Mouse (Mus musculus) adrenal gland, postnatal 4 days (tissue): ENCODE results near the gene Ankfn1. TPM values are rescaled to one million over a fixed set of nuclear protein-coding genes. Genes with fewer than 3 reads are reported as not detected.
A peak's percentile ranks its signal among the peaks of the same experiment; 100 is the strongest.

Experiments used
- DNase-seq, 2 experiments: peaks; one replicate each; pipeline ENCODE4 v3.0.0; 2021 to 2022; ENCODE audit warnings: low spot score in 2 of 2, mixed read lengths in 2 of 2
- total RNA-seq, 2 experiments: library from RNA; stranded (reverse); gene quantifications; 2 replicates each; pipeline ENCODE4 v1.2.3; 2021

Gene Ankfn1
- total RNA-seq, 2 experiments from 2014 or later = 1.7 to 1.8 TPM

DNA sequence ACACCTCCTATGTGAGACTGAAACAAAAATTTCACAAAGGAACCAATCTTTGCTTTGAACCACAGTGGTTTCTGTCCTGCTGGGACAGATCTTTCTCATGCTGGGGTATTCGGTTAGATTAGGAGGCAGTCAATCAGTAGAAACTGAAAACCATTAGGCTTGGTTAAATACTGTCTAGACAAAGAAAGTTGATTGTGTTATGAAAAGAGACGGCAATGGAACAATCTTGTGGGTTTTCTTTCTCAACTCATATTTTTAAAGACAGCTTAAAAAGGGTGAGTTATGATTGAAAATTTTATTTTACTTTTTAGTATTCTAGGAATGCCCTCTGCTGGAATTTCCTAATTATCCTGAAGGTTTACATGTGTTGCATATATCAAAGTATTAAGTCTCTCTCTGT is 191.1 kb downstream of the Ankfn1 start:
- no peak for DNase-seq

DNA sequence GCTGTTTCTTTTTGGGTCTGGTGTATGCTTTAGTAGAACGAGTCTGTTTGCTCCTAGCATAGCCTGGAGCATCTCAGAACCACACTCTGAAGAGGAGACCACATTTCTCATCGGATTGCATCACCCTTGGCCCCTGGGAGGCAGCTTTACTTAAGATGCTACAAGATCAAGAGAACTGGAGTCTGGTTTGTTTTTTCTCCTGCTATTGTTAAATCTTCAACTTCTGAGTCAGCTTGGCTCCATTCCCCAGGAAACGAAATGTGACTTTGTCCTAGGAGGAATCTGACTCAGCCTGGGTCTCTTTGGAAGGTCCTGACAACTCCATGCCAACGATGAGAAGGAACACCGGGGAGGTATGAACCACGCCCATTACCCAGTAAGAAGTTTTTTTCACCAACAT is 197.6 kb downstream of the Ankfn1 start:
- DNase-seq = no peak

DNA sequence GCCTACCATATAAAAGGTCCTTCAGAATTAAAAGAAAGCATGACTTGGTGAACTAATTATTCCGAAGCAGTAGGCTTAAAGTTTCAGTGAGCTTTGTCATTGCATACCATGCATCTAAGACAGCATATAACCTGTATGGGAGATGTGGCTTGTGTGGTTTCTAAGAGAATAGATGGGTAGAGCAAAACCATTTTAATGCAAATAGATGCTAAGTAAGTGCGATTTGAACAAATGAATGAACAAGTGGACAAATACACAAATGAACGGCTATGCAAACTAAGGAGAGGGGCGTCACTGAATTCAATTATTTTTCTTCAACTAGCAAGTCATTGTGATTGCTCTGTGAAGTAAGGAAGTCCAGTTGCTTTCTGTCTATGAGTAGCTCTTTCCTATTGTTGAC is 198.3 kb downstream of the Ankfn1 start:
- no peak for DNase-seq

- no peak for DNase-seq
Observed at GRCm38 (mm10) chr11:89574269-89574838, 203.1 kb downstream of the Ankfn1 start.

DNA sequence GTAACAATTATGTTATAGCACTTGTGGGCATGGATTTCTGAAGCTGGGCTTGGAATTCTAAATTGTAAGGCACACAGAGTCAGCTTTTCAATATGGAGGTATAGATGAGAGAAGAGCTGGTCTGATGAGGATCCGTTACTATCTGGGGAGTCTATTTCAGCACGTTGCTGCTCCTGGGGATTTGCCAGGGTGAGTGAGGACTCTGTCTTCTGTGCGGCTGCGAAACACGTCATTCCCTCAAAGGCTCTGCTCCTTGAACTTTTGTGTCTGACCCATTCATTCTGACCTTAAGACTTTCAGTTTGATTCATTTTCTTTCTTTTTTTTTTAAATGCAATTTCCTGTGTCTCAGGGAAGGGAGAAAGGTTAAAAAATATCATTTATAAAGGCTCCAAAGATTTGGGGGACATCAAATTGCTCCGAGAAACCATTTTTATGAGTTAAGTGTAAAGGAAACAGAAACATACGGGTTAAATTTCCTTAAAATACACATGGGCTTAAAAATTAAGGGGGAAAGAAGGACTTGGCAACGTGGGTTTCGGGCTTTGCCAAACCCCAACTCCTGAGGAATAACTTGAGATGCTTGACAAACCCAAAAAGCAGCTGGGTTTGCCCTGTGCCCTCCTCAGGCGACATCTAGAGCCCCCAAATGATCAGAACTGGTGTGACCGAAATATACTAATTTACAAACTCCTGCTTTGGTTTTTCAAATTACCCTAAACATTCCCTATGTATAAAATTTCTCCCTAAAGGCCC is 207.9 kb downstream of the Ankfn1 start:
- DNase-seq = peak in 1 of 2 experiments; percentile 10

DNA sequence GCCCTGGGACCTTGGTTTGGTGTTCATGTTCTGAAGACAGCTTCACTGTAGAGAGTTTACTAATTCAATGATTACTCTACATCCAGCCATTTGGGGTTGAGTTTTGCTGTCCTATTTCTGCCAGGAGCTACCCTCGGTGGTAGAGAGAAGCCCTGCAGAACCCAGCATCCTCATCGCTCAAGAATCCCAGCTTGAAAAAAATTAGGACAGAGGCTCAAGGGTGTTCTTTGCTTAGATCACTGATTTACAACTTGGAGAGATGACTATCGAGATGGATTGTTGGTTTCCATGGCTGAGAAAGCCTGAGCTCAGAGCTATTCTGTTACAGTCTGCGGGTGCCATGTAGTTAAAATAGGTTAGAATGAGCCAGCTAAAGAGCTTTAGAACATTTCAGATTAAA is 209.2 kb downstream of the Ankfn1 start:
- DNase-seq = no peak

GRCm38 (mm10) chr11:89551441-89551840 is 226.0 kb downstream of the Ankfn1 start:
- DNase-seq = no peak

GRCm38 (mm10) chr11:89550921-89551320 is 226.5 kb downstream of the Ankfn1 start:
- no peak for DNase-seq

DNA sequence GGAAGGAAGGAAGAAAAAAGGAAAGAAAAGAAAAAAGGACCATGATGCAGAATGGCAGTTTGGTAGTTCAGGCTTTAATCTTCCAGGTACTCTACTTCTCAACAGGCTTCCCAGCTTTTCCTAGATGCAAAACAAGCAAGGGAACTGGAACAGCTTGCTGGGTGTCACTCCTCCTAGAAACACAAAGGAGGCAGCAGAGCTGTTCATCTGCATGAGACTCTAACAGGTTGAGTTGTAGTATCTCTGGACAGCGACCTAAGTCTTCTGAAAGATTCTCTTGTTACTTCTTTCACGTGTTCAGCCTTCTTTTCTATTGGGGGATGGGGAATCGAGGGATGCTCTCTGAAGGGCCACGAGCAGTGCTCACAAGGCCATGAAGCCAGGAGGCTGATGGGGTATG is 228.7 kb downstream of the Ankfn1 start:
- no peak for DNase-seq

DNA sequence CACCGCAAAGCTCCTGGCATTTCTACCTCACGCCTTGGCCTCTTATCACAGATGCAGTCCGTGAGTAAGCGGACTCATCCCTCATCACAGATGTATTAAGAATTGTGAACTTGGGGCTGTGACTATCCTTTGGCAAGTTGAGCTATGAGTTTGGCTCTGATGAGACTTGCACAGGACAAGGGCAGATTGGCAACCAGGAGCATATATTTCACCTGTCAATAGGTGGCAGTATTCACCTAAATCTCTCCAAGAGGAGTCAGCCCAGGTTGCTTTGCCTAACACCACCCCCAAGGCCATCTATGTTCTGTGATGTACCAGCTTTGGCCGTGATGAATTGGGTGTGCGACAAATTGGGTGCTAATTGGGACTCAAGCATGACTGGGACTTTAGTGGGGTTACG is 231.3 kb downstream of the Ankfn1 start:
- no peak for DNase-seq

DNA sequence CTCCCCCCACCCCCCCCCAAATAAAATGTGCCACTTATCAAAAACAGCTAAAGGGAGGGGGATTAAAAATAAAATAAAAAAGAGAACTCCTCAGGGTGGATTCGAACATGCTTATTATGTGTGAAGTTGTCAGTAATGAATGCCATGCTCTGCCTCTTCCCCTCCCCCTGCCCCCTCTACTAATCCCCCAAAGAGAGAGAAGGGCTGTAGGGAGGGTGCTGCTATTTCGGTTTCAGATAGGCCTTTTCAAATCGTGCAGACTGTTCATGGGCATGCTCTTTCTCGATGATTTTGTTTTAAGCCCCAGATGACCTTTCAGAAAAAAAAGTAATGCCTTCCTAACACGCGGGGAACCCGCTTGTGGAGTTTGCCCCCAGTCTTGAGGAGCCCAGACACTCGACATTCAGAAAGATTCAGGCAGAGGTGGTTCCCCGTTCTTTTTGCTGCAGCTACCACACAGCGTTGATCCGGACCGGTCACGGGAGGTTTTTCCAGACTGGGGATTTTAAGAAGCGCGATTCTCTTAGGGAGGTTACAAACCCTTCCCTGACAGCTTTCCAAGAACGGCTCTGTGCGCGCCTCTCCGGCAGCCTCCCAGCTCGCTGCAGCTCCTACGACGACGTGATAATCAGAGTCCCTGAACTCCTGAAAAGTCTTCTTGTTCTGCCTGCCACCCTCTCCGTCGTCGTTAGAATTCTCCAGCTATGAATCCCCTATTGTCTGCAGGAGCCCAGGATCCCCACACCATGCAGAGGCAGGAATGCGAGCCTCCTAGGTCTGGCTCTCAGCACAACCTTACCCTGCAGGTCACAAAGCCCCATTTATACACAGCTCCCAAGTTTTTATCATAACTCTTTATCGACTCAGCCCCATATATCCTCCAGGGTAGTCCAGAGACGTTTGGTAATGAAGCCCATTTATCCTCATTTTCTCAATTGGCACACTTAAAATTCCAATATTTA is 232.3 kb downstream of the Ankfn1 start:
- no peak for DNase-seq

- no peak for DNase-seq
Observed at GRCm38 (mm10) chr11:89538376-89538775, 239.1 kb downstream of the Ankfn1 start.

GRCm38 (mm10) chr11:89527800-89528430 is 249.5 kb downstream of the Ankfn1 start:
- no peak for DNase-seq

DNA sequence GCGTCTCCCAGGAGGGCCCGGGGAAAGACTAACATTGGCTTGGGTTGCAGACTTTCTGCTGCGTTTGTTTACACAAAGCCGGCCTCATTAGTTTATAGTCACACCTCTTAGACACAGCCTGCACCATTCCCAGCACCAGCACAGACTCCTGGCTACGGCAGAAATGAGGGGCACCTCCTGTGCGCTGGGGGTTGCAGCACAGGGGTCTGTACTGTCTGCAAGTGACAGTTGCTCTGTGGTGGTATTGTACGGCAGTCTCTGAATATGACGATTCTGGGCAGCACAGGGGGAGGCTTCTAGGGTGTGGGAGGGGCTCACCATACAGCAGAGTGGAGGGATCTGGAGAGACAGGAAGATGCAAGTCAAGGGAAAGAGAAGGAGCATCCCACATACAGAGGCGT is 262.0 kb downstream of the Ankfn1 start:
- DNase-seq = no peak

DNA sequence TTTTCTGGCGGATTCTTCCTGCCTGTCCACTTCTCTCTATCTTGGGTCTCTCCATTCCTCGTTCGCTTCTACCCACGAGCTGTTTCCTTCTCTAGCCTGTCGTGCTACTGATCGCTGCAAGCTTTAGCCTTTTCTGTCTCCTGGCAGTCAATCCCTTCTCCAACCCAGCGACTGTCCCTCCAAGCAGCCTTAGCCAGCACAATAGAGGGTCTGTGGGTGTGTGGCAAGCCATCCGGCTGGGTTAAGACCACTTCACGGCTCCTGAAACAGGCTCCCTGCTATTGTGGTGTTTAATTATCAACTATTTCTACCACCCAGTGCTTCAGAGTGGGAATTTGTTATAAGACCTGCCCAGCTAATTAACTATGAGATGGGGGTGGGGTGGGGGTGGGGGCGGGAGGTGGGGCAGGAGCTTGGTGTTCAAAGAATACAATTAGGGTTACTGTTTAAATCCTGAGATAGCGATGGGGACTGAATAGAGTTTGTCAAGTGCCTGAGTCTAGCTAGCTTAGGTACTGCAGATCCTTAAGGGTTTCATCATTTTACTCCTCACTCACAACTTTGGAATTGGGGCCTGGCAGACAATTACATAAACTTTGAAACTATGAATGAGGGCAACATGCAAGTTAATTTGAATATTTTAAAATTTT is 268.7 kb downstream of the Ankfn1 start:
- no peak for DNase-seq

- DNase-seq = no peak
Observed at GRCm38 (mm10) chr11:89506595-89507245, 270.7 kb downstream of the Ankfn1 start.

- DNase-seq = no peak
Observed at GRCm38 (mm10) chr11:89505046-89505445, 272.4 kb downstream of the Ankfn1 start.

GRCm38 (mm10) chr11:89501796-89502195 is 275.7 kb downstream of the Ankfn1 start:
- no peak for DNase-seq

- DNase-seq = no peak
Observed at GRCm38 (mm10) chr11:89500961-89501360, 276.5 kb downstream of the Ankfn1 start.

- DNase-seq = no peak
Observed at GRCm38 (mm10) chr11:89481084-89481483, 296.4 kb downstream of the Ankfn1 start.
